Mouse (Mus musculus): Measurements from ENCODE around the gene Cachd1. TPM values are rescaled to one million over a fixed set of nuclear protein-coding genes. Genes with fewer than 3 reads are reported as not detected.

Gene Cachd1
- polyA plus RNA-seq, 1 experiment: 6.3 TPM

DNA sequence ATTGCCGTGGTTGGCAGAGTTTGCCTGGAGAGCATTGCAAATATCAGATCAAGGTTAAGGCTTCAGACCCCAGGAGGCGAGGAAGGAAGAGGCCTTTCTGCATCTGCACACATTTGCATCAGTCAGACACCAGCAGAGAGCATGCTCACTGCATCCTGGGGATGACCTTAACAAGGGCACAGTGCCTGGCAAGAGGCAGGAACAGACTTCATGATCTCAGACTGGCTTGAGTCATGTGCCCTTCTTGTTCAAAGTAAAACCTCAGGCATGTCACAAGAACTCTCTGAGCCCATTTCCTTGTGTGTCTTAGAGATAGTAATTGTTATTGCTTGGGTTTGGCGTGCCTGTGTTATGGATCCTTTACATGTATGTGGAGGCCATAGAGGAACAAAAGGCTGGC is 167.8 kb downstream of the Cachd1 start:
- no peak overlapping the region for H3K27ac ChIP-seq (ENCODE audit: insufficient read depth, low read length)
- H3K36me3 ChIP-seq (ENCODE audit: control insufficient read depth, insufficient read depth, low read length, poor library complexity, severe bottlenecking): no peaks in the 10 kb centered on the region
- no peaks in the 10 kb centered on the region for H3K27me3 ChIP-seq (ENCODE audit: control insufficient read depth, insufficient read depth, low read length, poor library complexity, severe bottlenecking)
- H3K9me3 ChIP-seq (replicated peaks; ENCODE audit: control insufficient read depth, insufficient read depth, low read length, poor library complexity, severe bottlenecking): no peaks in the 10 kb centered on the region
- no peak overlapping the region for H3K9ac ChIP-seq (ENCODE audit: low read depth, poor library complexity, severe bottlenecking)
- no peaks in the 10 kb centered on the region for H3K4me1 ChIP-seq (ENCODE audit: control insufficient read depth, insufficient read depth, low read length)
- TF ChIP-seq EP300 (IDR thresholded peaks at IDR 0.05; ENCODE audit: insufficient read depth, low read depth, low read length): no peak
- TF ChIP-seq CTCF (IDR thresholded peaks at IDR 0.05; ENCODE audit: low read depth, low read length): no peak
- no peak for TF ChIP-seq POLR2A (IDR thresholded peaks at IDR 0.05; ENCODE audit: insufficient read depth, low read length)
- H3K4me3 ChIP-seq (ENCODE audit: low read depth, low read length): no peak overlapping the region

DNA sequence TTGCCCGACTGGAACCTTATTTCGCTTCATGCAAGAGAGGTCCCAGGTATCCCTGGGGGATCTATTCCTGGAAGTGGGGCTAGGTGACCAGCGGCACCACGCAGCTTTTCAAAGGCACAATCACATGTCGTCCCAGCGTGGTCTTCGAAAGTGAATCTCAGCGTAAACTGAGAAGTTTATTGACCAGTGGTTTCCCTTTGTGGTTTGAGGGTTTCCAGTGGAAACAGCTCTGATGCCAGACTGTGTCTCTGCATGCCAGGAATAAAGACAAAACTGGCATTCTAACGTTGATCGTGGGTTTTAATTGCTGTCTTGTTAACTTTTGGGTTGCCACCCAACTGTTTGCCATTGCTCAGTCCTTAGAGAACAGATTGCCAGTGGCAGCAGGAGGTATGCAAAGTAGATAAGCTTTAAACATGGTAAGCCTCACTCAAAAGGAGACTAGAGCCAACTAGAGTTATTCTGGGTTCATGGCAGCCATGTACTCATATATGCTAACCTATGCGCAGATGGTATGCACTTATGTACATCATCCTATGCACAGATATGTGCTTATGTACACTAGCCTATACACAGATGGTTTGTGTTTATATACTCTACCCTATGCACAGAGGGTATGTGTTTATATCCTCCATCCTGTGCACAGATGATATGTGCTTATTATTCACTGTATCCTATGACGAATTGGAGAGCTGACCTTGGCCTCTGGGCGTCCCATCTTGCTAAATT is 168.9 kb downstream of the Cachd1 start:
- Histone ChIP-seq H3K4me3 (ENCODE audit: low read depth, low read length) (no peak overlapping the region), H3K27me3 (ENCODE audit: control insufficient read depth, insufficient read depth, low read length, poor library complexity, severe bottlenecking) (no peaks in the 10 kb centered on the region), H3K4me1 (ENCODE audit: control insufficient read depth, insufficient read depth, low read length) (no peaks in the 10 kb centered on the region), H3K9me3 (replicated peaks; ENCODE audit: control insufficient read depth, insufficient read depth, low read length, poor library complexity, severe bottlenecking) (no peaks in the 10 kb centered on the region), H3K9ac (ENCODE audit: low read depth, poor library complexity, severe bottlenecking) (no peak overlapping the region), H3K36me3 (ENCODE audit: control insufficient read depth, insufficient read depth, low read length, poor library complexity, severe bottlenecking) (no peaks in the 10 kb centered on the region), H3K27ac (ENCODE audit: insufficient read depth, low read length) (no peak overlapping the region)
- TF ChIP-seq CTCF (IDR thresholded peaks at IDR 0.05; ENCODE audit: low read depth, low read length): no peak
- TF ChIP-seq EP300 (IDR thresholded peaks at IDR 0.05; ENCODE audit: insufficient read depth, low read depth, low read length): no peak
- no peak for TF ChIP-seq POLR2A (IDR thresholded peaks at IDR 0.05; ENCODE audit: insufficient read depth, low read length)

DNA sequence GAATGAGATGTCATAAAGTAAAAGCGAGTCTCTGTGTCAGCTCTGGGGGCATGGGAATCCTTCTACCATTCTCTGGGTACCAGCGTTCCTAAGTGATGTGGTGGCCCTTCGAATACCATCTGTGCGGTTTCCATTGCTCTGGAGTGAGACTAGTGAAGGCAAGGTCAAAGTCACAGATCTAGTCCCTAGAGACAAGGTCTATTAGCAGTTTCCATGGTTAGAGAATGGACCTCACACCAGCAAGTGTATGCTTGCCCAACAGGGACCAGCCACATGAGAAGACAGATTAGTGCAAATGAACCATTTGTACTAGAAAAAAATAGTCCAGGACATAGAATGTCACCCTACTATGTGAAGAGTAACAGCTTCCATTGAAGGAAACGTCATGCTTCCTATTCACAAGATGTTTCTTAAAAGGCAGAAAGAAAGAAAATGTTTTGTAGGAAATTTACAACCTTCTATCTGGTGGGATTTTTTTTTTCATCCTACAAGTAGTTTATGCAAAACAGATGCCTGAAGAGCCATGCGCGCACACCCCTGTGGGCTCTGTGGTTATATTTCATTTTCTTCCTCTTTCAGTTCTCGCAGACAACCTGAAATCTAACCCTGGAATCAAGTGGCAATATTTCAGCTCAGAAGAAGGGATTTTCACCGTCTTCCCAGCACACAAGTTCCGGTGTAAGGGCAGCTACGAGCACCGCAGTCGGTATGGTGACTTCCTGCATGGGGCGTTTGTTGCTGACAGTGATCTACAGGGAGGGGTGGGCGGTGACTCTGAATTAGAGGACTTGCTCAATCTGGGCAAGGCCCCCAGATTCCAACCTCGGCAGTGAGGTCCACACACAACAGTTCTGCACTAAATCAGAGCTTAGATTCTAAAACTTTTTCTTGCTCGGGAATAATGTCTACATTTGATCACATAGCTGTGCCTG is 172.3 kb downstream of the Cachd1 start:
- H3K9ac ChIP-seq (ENCODE audit: low read depth, poor library complexity, severe bottlenecking): no peak overlapping the region
- no peaks in the 10 kb centered on the region for H3K36me3 ChIP-seq (ENCODE audit: control insufficient read depth, insufficient read depth, low read length, poor library complexity, severe bottlenecking)
- no peaks in the 10 kb centered on the region for H3K27me3 ChIP-seq (ENCODE audit: control insufficient read depth, insufficient read depth, low read length, poor library complexity, severe bottlenecking)
- no peak overlapping the region for H3K4me3 ChIP-seq (ENCODE audit: low read depth, low read length)
- no peak for TF ChIP-seq CTCF (IDR thresholded peaks at IDR 0.05; ENCODE audit: low read depth, low read length)
- no peak for TF ChIP-seq EP300 (IDR thresholded peaks at IDR 0.05; ENCODE audit: insufficient read depth, low read depth, low read length)
- no peak for TF ChIP-seq POLR2A (IDR thresholded peaks at IDR 0.05; ENCODE audit: insufficient read depth, low read length)
- no peak overlapping the region for H3K27ac ChIP-seq (ENCODE audit: insufficient read depth, low read length)
- no peaks in the 10 kb centered on the region for H3K9me3 ChIP-seq (replicated peaks; ENCODE audit: control insufficient read depth, insufficient read depth, low read length, poor library complexity, severe bottlenecking)
- H3K4me1 ChIP-seq (ENCODE audit: control insufficient read depth, insufficient read depth, low read length): no peaks in the 10 kb centered on the region

DNA sequence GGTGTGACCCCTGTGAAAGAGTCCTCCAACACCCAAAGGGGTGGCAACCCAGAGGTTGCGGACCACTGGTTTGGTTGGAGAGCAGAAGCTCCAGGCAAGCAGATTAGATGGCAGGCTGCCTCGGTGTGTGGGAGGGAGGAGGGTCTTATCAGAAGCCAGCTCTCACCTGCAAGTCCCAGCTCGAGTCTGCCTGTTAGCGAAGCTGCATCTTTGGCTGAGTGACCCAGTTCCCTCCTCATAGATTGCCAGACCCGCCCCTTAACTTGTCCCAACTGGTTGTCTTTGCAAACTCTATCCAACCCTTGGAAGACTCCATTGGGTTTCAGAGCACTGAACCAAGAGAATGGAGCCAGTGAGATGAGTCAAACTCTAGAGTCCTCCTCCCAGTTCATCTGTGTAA is 173.8 kb downstream of the Cachd1 start:
- Histone ChIP-seq H3K27me3 (ENCODE audit: control insufficient read depth, insufficient read depth, low read length, poor library complexity, severe bottlenecking) (no peaks in the 10 kb centered on the region), H3K27ac (ENCODE audit: insufficient read depth, low read length) (no peak overlapping the region), H3K4me3 (ENCODE audit: low read depth, low read length) (no peak overlapping the region), H3K9ac (ENCODE audit: low read depth, poor library complexity, severe bottlenecking) (no peak overlapping the region), H3K9me3 (replicated peaks; ENCODE audit: control insufficient read depth, insufficient read depth, low read length, poor library complexity, severe bottlenecking) (no peaks in the 10 kb centered on the region), H3K36me3 (ENCODE audit: control insufficient read depth, insufficient read depth, low read length, poor library complexity, severe bottlenecking) (no peaks in the 10 kb centered on the region), H3K4me1 (ENCODE audit: control insufficient read depth, insufficient read depth, low read length) (no peaks in the 10 kb centered on the region)
- TF ChIP-seq EP300 (IDR thresholded peaks at IDR 0.05; ENCODE audit: insufficient read depth, low read depth, low read length) (no peak), CTCF (IDR thresholded peaks at IDR 0.05; ENCODE audit: low read depth, low read length) (no peak), POLR2A (IDR thresholded peaks at IDR 0.05; ENCODE audit: insufficient read depth, low read length) (no peak)

DNA sequence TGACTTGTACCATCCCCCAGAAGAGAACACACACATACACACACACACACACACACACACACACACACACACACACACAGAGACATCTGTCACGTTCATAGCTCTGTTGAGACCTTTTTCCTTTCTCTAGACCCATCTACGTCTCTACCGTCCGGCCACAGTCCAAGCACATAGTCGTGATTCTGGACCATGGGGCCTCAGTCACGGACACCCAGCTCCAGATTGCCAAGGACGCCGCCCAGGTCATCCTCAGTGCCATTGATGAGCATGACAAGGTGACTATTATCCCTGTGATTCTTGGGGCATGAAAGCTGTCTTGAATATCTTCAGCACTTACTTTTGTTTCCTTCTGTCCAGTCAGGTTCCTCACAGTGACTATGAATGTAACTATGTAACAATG is 175.4 kb downstream of the Cachd1 start:
- no peaks in the 10 kb centered on the region for H3K36me3 ChIP-seq (ENCODE audit: control insufficient read depth, insufficient read depth, low read length, poor library complexity, severe bottlenecking)
- no peak overlapping the region for H3K27ac ChIP-seq (ENCODE audit: insufficient read depth, low read length)

More for the DNA sequence above, 175.4 kb downstream of the Cachd1 start:
- H3K4me3 ChIP-seq (ENCODE audit: low read depth, low read length): no peak overlapping the region
- no peaks in the 10 kb centered on the region for H3K4me1 ChIP-seq (ENCODE audit: control insufficient read depth, insufficient read depth, low read length)
- H3K9ac ChIP-seq (ENCODE audit: low read depth, poor library complexity, severe bottlenecking): no peak overlapping the region
- no peaks in the 10 kb centered on the region for H3K9me3 ChIP-seq (replicated peaks; ENCODE audit: control insufficient read depth, insufficient read depth, low read length, poor library complexity, severe bottlenecking)
- H3K27me3 ChIP-seq (ENCODE audit: control insufficient read depth, insufficient read depth, low read length, poor library complexity, severe bottlenecking): no peaks in the 10 kb centered on the region
- TF ChIP-seq EP300 (IDR thresholded peaks at IDR 0.05; ENCODE audit: insufficient read depth, low read depth, low read length) (no peak), CTCF (IDR thresholded peaks at IDR 0.05; ENCODE audit: low read depth, low read length) (no peak), POLR2A (IDR thresholded peaks at IDR 0.05; ENCODE audit: insufficient read depth, low read length) (no peak)
